Comparison of ENCODE assay signal across 15 mouse cellular contexts in the genomic region with DNA sequence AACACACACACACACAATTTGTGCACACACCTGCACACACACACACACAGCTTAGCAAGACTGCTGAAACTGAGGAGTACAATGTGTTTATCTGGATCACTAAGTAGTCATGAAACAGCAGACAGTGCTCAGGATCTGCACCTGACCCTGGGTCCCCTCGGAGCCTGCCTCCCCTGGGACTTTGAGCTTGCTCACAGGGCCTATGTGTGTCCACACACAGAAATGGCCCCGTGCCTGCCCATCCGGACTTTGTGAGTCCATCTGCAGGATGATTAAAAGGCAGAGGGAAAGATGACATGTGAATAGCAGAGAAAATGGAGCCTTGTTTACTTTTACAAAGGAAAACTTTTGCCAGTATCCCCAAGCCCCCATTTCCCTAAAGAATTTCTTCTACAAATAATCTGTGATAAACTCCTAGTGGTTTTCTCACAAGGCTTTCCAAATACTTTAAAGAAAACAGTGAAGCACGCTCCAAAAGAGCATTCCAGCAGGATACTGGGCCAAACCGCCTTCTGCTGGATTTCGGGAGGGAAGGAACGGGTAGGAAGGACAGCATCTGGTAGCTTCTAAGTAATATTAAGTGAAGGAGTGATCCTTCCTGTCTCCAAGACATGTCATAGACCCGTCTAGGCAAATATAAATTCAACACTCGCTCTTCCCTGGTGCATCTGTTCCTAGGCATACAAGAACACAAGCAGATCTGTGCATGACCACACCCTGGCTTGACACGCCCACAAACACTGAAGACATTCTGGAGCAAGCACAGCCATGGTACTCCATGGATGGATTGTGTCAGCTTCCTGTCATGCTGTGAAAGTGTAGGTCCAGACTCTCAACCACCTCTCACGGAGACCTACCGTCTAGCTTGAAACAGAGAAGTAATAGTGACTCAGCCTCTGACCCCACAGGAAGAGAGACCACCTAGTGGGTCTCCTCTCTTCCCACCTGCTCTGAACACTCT. TPM values are rescaled to one million over a fixed set of nuclear protein-coding genes. Genes with fewer than 3 reads are reported as not detected.
DNase-seq lines count a peak whose midpoint lies in the region; ATAC-seq and TF ChIP-seq lines count a peak whose summit lies in the region.
"Had no signal": no experiment of that assay in that cellular context is flagged by ENCODE, and none has a peak within 500 bp of the region (broad histone marks: within the 10 kb centered on the region; RNA-seq: fewer than 3 reads in every experiment).

No protein-coding gene starts in this region.

- peak; percentile 86 for ATAC-seq in lung, embryonic 16.5 days (ENCODE audit: low read depth)
- ATAC-seq in intestine, postnatal 0 days = no peak
- peak; percentile 80 for ATAC-seq in stomach, embryonic 16.5 days (ENCODE audit: insufficient read depth, low FRiP score)

- peaks cover 8% of the 10 kb centered on the region; the same call in 1 of the 2 replicates for H3K4me1 ChIP-seq in lung, embryonic 16.5 days (replicated peaks; ENCODE audit: control insufficient read depth, insufficient read depth, low read length)
- no peaks in the 10 kb centered on the region for H3K4me1 ChIP-seq in intestine, postnatal 0 days (replicated peaks; ENCODE audit: control insufficient read depth, insufficient read depth, low read length)
- peaks cover 13% of the 10 kb centered on the region for H3K4me1 ChIP-seq in stomach, embryonic 16.5 days (ENCODE audit: control insufficient read depth, insufficient read depth, low read length)
- H3K4me1 ChIP-seq: forebrain, embryonic 10.5 days; heart, embryonic 15.5 days; limb, embryonic 12.5 days had no signal

- no peak for TF ChIP-seq CTCF in intestine, postnatal 0 days (IDR thresholded peaks at IDR 0.05; ENCODE audit: low read depth)

- no peaks in the 10 kb centered on the region for H3K9me3 ChIP-seq in lung, embryonic 16.5 days (ENCODE audit: control insufficient read depth, low read length)
- no peaks in the 10 kb centered on the region for H3K9me3 ChIP-seq in intestine, postnatal 0 days (ENCODE audit: control insufficient read depth)
- H3K9me3 ChIP-seq in stomach, embryonic 16.5 days (replicated peaks; ENCODE audit: control insufficient read depth, low read length) = no peaks in the 10 kb centered on the region
- H3K9me3 ChIP-seq: forebrain, embryonic 10.5 days; heart, embryonic 15.5 days had no signal

- no peak overlapping the region for H3K9ac ChIP-seq in lung, embryonic 16.5 days (ENCODE audit: low read length)
- H3K9ac ChIP-seq in intestine, postnatal 0 days (ENCODE audit: low read depth, low read length) = 0 out of 2 replicates have a peak overlapping the region, but pooled peaks have one; percentile 17
- H3K9ac ChIP-seq in stomach, embryonic 16.5 days (ENCODE audit: low read length) = no peak overlapping the region
- H3K9ac ChIP-seq: heart, embryonic 15.5 days; limb, embryonic 12.5 days had no signal

- H3K36me3 ChIP-seq in lung, embryonic 16.5 days (ENCODE audit: control insufficient read depth, insufficient read depth, low read length) = no peaks in the 10 kb centered on the region
- H3K36me3 ChIP-seq in intestine, postnatal 0 days (ENCODE audit: control insufficient read depth, insufficient read depth) = no peaks in the 10 kb centered on the region
- no peaks in the 10 kb centered on the region for H3K36me3 ChIP-seq in stomach, embryonic 16.5 days (ENCODE audit: control insufficient read depth, insufficient read depth, low read length)
- H3K36me3 ChIP-seq: forebrain, embryonic 10.5 days; heart, embryonic 15.5 days; limb, embryonic 12.5 days had no signal

- WGBS in lung, embryonic 16.5 days = 36% methylated on average over 12 of the region's 12 CpGs
- 57% methylated on average over 12 of the region's 12 CpGs for WGBS in intestine, postnatal 0 days
- WGBS in stomach, embryonic 16.5 days = 42% methylated on average over 12 of the region's 12 CpGs

- no peak overlapping the region for H3K27ac ChIP-seq in lung, embryonic 16.5 days (ENCODE audit: low read length)
- H3K27ac ChIP-seq in intestine, postnatal 0 days (ENCODE audit: low read depth, low read length) = no peak overlapping the region; the same call in 1 of the 2 replicates
- H3K27ac ChIP-seq in stomach, embryonic 16.5 days (ENCODE audit: low read length) = peak overlapping the region; percentile 66
- H3K27ac ChIP-seq: forebrain, embryonic 10.5 days; heart, embryonic 15.5 days; limb, embryonic 12.5 days had no signal

- no peak overlapping the region for H3K4me3 ChIP-seq in lung, embryonic 16.5 days (ENCODE audit: low read length)
- no peak overlapping the region for H3K4me3 ChIP-seq in intestine, postnatal 0 days (ENCODE audit: low read depth, low read length)
- no peak overlapping the region for H3K4me3 ChIP-seq in stomach, embryonic 16.5 days (replicated peaks; ENCODE audit: low read length)
- H3K4me3 ChIP-seq: forebrain, embryonic 10.5 days; heart, embryonic 15.5 days; limb, embryonic 12.5 days had no signal

- no peaks in the 10 kb centered on the region; the same call in 1 of the 2 replicates for H3K27me3 ChIP-seq in lung, embryonic 16.5 days (ENCODE audit: control insufficient read depth, insufficient read depth, low read depth, low read length)
- no peaks in the 10 kb centered on the region for H3K27me3 ChIP-seq in intestine, postnatal 0 days (replicated peaks; ENCODE audit: control insufficient read depth, insufficient read depth, low read length)
- no peaks in the 10 kb centered on the region for H3K27me3 ChIP-seq in stomach, embryonic 16.5 days (ENCODE audit: control insufficient read depth, insufficient read depth, low read length)
- H3K27me3 ChIP-seq: heart, embryonic 15.5 days; limb, embryonic 12.5 days had no signal

- H3K4me2 ChIP-seq in lung, embryonic 16.5 days (ENCODE audit: low read depth, low read length) = no peak overlapping the region; the same call in 1 of the 2 replicates
- H3K4me2 ChIP-seq in intestine, postnatal 0 days (replicated peaks; ENCODE audit: low read depth) = no peak overlapping the region
- H3K4me2 ChIP-seq in stomach, embryonic 16.5 days (ENCODE audit: low read depth, low read length) = no peak overlapping the region
- H3K4me2 ChIP-seq: heart, embryonic 15.5 days; limb, embryonic 12.5 days had no signal

- peak; percentile 26 to 45 for DNase-seq in heart, postnatal 14 days
- DNase-seq in heart, postnatal 36 days = no peak
- DNase-seq in lung, adult 18-20 months = no peak
- DNase-seq in neural tube, embryonic 10.5 days (ENCODE audit: extremely low spot score, low spot score) = no peak
- no peak for DNase-seq in right cerebral cortex, postnatal 36 days (ENCODE audit: low spot score in 2 of 2)
- DNase-seq: adrenal gland, adult 8-10 months; cerebellum, adult 9-11 months; right cerebral cortex, postnatal 14 days; thymus, postnatal 36 days had no signal

- intact Hi-C loops in heart, postnatal 14 days (cut with DNase I) = no loop called here
- intact Hi-C loops in heart, postnatal 36 days (cut with DNase I) = no loop called here

RNA-seq across cellular contexts. Expression of gene Zfp637, which starts 52.1 kb away (rescaled TPM):
- total RNA-seq in heart, postnatal 14 days (2021) = 10 to 100 TPM; 30.2 to 32.0 TPM
- total RNA-seq in heart, postnatal 36 days (2021) = 10 to 100 TPM; 30.8 to 35.9 TPM
- 132 TPM in 2 replicates for polyA plus RNA-seq in lung, embryonic 16.5 days (2015; fragmentation: Nextera tagmentation; extraction: Ambion mirVana)
- polyA plus RNA-seq in intestine, postnatal 0 days (2015; fragmentation: Nextera tagmentation; extraction: Ambion mirVana) = 46.1 and 51.3 TPM in 2 replicates
- polyA plus RNA-seq in stomach, embryonic 16.5 days (2015; fragmentation: Nextera tagmentation; extraction: Ambion mirVana) = 86.2 and 92.3 TPM in 2 replicates

Comparison
In these comparisons a context has a peak if more than half of its experiments do, and no peak if none do; other contexts are left out.
1. DNase-seq: peak in heart, postnatal 14 days (2 of 2); none in heart, postnatal 36 days (0 of 2), lung, adult 18-20 months (0 of 2), neural tube, embryonic 10.5 days (single experiment) and right cerebral cortex, postnatal 36 days (0 of 2).